Mouse (Mus musculus) CH12.LX (cell line): ENCODE results near the gene Trim32.

Experiments used
- CTCF ChIP-seq, 2 experiments: IDR thresholded peaks in 1 of 2; conservative IDR thresholded peaks in 1 of 2; 2 replicates each; pipeline ENCODE4 v1.5.1; 2011 to 2012; ENCODE audit warnings: low read depth in 2 of 2, low read length in 2 of 2, improper control_type of control experiment in 1 of 2, inconsistent platforms in 1 of 2, mild to moderate bottlenecking in 1 of 2, moderate library complexity in 1 of 2
- E2F4 ChIP-seq: IDR thresholded peaks from 2 replicates; pipeline ENCODE4 v1.6.1; 2011; ENCODE audit warnings: low read depth, low read length, improper control_type of control experiment; ENCODE audit not compliant: insufficient replicate concordance
- NRF1 ChIP-seq: IDR thresholded peaks from 2 replicates; pipeline ENCODE4 v1.6.1; 2014; ENCODE audit warnings: low read depth, mild to moderate bottlenecking, inconsistent platforms, low read length, improper control_type of control experiment, moderate library complexity
- POLR2A ChIP-seq: IDR thresholded peaks from 2 replicates; pipeline ENCODE4 v1.6.1; 2011; ENCODE audit warnings: low read depth, mild to moderate bottlenecking, improper control_type of control experiment, low read length
- USF1 ChIP-seq: IDR thresholded peaks from 2 replicates; pipeline ENCODE4 v1.6.1; 2014; ENCODE audit warnings: low read depth, mild to moderate bottlenecking, inconsistent platforms, low read length, improper control_type of control experiment
- USF2 ChIP-seq: conservative IDR thresholded peaks from 2 replicates; pipeline ENCODE4 v1.6.1; 2011; ENCODE audit warnings: low read depth, low read length, improper control_type of control experiment
- ZNF384 ChIP-seq: IDR thresholded peaks from 2 replicates; pipeline ENCODE4 v1.6.1; 2012; ENCODE audit warnings: low read depth, low read length, improper control_type of control experiment, inconsistent platforms

GRCm38 (mm10) chr4:65608112-65608511 is 3.3 kb downstream of the Trim32 start:
- TF ChIP-seq CTCF (conservative IDR thresholded peaks at IDR 0.05 in 1 of 2, IDR thresholded peaks at IDR 0.05 in 1 of 2; ENCODE audit: low read depth in 2 of 2, low read length in 2 of 2) (no peak), NRF1 (no peak), E2F4 (no peak), POLR2A (no peak), USF2 (no peak), ZNF384 (no peak), USF1 (no peak)
